Mouse (Mus musculus) stomach, embryonic 14.5 days (tissue): ENCODE results near the gene Cphx3. TPM values are rescaled to one million over a fixed set of nuclear protein-coding genes. Genes with fewer than 3 reads are reported as not detected.
"Not testable (repeated sequence)": the region's sequence is repeated elsewhere in the genome, so short reads cannot be mapped to it uniquely, and the experiment has no call there.

Experiments used
- ATAC-seq: fragments of 200-750 bp; cut with Nextera tagmentation; 2 replicates; pipeline ENCODE4 v1.8.0; 2017; ENCODE audit warnings: low read depth, moderate TSS enrichment; ENCODE audit not compliant: insufficient number of reproducible peaks, insufficient read depth, low FRiP score
- H3K27ac ChIP-seq: fragments of 300-500 bp; sonication (generic); 2 replicates; pipeline ENCODE4 v1.5.1; 2014; ENCODE audit warnings: mild to moderate bottlenecking, low read length, moderate library complexity, mixed read lengths
- H3K27me3 ChIP-seq: fragments of 300-500 bp; sonication (generic); 2 replicates; pipeline ENCODE4 v1.6.1; 2014; ENCODE audit warnings: low read length, control low read depth, mixed read lengths; ENCODE audit not compliant: control insufficient read depth, insufficient read depth
- H3K36me3 ChIP-seq: fragments of 300-500 bp; sonication (generic); 2 replicates; pipeline ENCODE4 v1.6.1; 2014; ENCODE audit warnings: mild to moderate bottlenecking, control low read depth, low read length, moderate library complexity, mixed read lengths; ENCODE audit not compliant: control insufficient read depth, insufficient read depth
- H3K4me1 ChIP-seq: fragments of 300-500 bp; sonication (generic); 2 replicates; pipeline ENCODE4 v1.6.1; 2014; ENCODE audit warnings: low read length, control low read depth, mixed read lengths; ENCODE audit not compliant: control insufficient read depth, insufficient read depth
- H3K4me2 ChIP-seq: fragments of 300-500 bp; sonication (generic); replicated peaks from 2 replicates; pipeline ENCODE4 v1.6.1; 2014; ENCODE audit warnings: low read depth, low read length, control low read depth
- H3K4me3 ChIP-seq: fragments of 300-500 bp; sonication (generic); 2 replicates; pipeline ENCODE4 v1.5.1; 2014; ENCODE audit warnings: low read depth, low read length, control low read depth
- H3K9ac ChIP-seq: fragments of 300-500 bp; sonication (generic); replicated peaks from 2 replicates; pipeline ENCODE4 v1.6.1; 2014; ENCODE audit warnings: low read depth, mild to moderate bottlenecking, control low read depth, low read length, moderate library complexity, mixed read lengths
- H3K9me3 ChIP-seq: fragments of 300-500 bp; sonication (generic); 2 replicates; pipeline ENCODE4 v1.6.1; 2016; ENCODE audit warnings: low read depth, low read length, control low read depth; ENCODE audit not compliant: control insufficient read depth
- WGBS: fragments of 180-500 bp; shearing (Covaris S2); extraction: QIAGEN DNeasy Blood & Tissue Kit; methylation state at CpG from one replicate; pipeline ENCODE4 v1.1.7; 2014; 5-methylcytosine and 5-hydroxymethylcytosine counted together
- polyA plus RNA-seq: library from polyadenylated mRNA; unstranded; fragments of >200 nt; fragmentation: Nextera tagmentation; extraction: Ambion mirVana; gene quantifications from 2 replicates; pipeline ENCODE4 v1.2.1, GENCODE M21; 2014

Gene Cphx3
- polyA plus RNA-seq, 1 experiment from 2014 or later = not detected

DNA sequence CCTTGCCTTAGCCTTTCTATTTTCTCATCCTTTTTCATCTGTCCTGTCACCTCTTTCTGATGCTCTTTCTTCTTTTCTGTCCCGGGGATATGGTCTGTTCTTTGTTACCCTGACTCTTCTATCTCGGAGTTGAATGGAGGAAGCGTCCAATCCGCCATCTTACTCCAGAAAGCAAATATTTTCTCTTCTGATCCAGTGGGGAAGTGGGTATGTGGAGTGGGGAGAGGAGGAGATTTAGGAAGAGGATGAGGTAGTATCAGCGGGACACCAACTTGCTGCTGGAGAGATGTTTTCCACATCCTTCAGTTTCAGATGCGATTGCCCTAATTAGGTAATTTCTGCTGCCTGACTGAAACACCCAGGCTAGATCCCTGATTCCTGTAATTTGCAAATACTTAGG, 176.6 kb downstream of the Cphx3 start:
- H3K4me2 ChIP-seq, H3K27me3 ChIP-seq, H3K4me3 ChIP-seq, H3K9ac ChIP-seq, H3K36me3 ChIP-seq, H3K4me1 ChIP-seq, ATAC-seq, H3K9me3 ChIP-seq, H3K27ac ChIP-seq: not testable (repeated sequence)
- no CpG with 5 or more reads among the region's 6 CpGs for WGBS

Other genes starting within 250 kb of the Cphx3 start
- 35.5 and 42.2 TPM in 2 replicates for gene Anxa11, start 240.1 kb upstream of the Cphx3 start, polyA plus RNA-seq
- 0.75 TPM in 1 of 2 replicates, not detected in the other for gene Plac9a, start 179.2 kb upstream of the Cphx3 start, polyA plus RNA-seq
- 3.6 and 7.0 TPM in 2 replicates for gene Tmem254a, start 154.6 kb upstream of the Cphx3 start, polyA plus RNA-seq
- 0.20 and 0.29 TPM in 2 replicates for gene Cphx1, start 144.0 kb upstream of the Cphx3 start, polyA plus RNA-seq
- 0.97 and 1.4 TPM in 2 replicates for gene Duxbl1, start 103.7 kb upstream of the Cphx3 start, polyA plus RNA-seq
- gene Gm9780, start 39.6 kb upstream of the Cphx3 start, polyA plus RNA-seq = 36.3 and 40.2 TPM in 2 replicates
- gene Tmem254c, start 14.9 kb upstream of the Cphx3 start, polyA plus RNA-seq = 46.0 and 70.5 TPM in 2 replicates
- gene Cphx2, start 781 bp upstream of the Cphx3 start, polyA plus RNA-seq = not detected in 2 replicates
- gene Duxbl2, start 36.1 kb downstream of the Cphx3 start, polyA plus RNA-seq = 2.1 and 2.2 TPM in 2 replicates
- 34.9 and 43.0 TPM in 2 replicates for gene Plac9b, start 100.2 kb downstream of the Cphx3 start, polyA plus RNA-seq
- gene Tmem254b, start 124.7 kb downstream of the Cphx3 start, polyA plus RNA-seq = 35.6 and 55.3 TPM in 2 replicates
- 0.41 and 0.78 TPM in 2 replicates for gene Duxbl3, start 175.7 kb downstream of the Cphx3 start, polyA plus RNA-seq